Mouse (Mus musculus) kidney, postnatal 4 days (tissue): ENCODE data around the gene Olfr816.
"Not testable (repeated sequence)": the region's sequence is repeated elsewhere in the genome, so short reads cannot be mapped to it uniquely, and the experiment has no call there.

ENCODE experiments used
- DNase-seq, 2 experiments: peaks; one replicate each; pipeline ENCODE4 v3.0.0; 2021; ENCODE audit warnings: mixed read lengths in 2 of 2

Gene Olfr816

DNA sequence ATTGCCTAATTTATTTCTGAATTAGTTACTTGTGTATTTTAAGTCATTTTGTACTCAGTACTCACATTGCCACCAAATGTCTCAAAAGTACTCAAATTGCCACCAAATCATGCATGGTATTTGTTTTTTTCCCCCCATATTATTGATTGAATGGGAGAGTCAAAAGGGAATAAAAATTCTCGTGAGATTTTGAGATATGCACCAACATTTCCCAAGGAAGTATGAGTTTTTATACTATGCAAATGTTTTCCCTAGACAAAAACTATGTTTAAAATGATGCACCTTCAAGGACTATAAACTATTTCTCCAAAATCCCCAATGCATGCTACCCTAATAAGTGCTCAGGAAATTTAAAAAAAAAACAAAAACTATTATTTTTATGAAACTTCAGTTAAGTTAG, at the start of gene Olfr816:
Olfr816 (minus strand) TSS at position 101 of the 400 bp plus-strand sequence.
- no peak for DNase-seq

DNA sequence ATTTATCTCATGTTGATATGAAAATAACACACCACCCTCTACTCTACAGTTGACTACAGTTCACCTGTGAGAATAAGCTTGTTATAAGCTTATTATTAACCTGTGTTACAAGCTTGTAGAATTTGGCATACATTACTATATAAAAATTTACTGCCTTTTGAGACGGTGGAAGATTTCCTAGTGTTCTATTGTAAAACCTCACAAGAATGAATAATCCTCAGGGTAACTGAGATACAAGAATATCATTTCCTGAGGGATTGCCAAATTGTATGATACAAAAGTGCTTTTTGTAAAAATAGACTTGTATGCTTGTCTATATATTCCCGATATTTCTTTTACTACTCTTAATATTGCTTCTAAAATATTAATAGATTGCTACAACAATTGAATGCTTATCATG, 33.6 kb upstream of the Olfr816 start, which contains the start of gene Olfr818:
Olfr818 (minus strand) TSS at position 101 of the 400 bp plus-strand sequence.
- DNase-seq = no peak

DNA sequence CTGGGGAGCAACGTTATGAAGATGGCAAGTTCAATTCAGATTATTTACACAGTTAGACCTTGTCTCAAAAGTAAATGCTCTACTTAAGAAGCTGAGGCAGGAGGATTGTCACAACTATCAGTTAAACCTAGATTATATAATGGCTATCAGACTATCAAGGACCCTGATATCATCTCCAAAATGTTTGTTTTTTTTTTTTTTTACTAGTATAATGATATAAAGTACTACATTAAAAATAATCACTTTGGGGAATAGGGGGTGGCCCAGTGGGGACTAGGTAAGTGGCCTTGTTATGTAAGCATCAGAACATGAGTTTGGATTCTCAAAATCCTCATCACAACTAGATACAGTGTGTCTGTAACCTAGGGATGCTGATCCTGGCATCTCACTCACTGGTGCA, 9.6 kb downstream of the Olfr816 start, which contains the start of gene Olfr815:
Olfr815 (minus strand) TSS at position 101 of the 400 bp plus-strand sequence.
- not testable (repeated sequence) for DNase-seq

DNA sequence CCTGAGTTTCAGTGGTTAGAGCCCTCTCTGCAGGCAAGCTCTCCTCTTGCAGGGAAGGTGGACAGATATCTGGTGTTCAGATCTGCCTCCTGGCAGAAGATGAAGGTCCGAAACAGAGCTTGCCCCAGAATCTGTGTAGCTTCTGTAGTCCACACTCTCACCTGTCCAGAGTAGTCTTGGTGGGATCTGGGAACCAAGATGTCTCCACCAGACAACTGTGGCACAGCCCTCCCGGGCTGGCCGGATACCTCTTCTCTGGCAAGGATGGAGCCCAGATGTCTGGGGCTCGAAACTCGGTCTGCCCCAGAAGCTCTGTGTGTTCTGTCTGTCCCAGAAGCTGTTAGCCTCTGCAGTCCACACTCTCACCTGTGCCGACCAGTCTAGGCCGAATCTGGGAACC, 29.5 kb downstream of the Olfr816 start:
- DNase-seq = no peak

DNA sequence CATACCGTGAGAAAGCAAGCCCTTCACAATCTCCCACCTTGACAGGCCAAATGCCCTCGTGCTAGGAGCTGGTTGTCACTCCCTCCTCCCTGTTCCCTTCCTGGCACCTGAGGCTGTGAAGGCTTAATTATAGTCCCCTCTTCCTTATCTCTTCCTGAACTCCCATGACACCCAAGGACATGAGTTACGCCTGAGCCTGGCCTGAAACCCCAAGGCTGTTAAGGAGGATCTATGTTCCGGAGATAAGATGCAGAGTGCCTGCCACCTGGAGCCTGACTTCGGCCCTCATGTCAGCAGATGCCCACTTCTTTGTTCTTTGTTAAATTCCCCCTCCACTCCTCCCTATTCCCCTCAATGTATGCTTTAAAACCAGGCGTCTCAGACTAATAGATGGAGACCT, 29.9 kb downstream of the Olfr816 start:
- not testable (repeated sequence) for DNase-seq

DNA sequence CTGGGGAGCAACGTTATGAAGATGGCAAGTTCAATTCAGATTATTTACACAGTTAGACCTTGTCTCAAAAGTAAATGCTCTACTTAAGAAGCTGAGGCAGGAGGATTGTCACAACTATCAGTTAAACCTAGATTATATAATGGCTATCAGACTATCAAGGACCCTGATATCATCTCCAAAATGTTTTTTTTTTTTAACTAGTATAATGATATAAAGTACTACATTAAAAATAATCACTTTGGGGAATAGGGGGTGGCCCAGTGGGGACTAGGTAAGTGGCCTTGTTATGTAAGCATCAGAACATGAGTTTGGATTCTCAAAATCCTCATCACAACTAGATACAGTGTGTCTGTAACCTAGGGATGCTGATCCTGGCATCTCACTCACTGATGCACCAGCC, 35.6 kb downstream of the Olfr816 start, which contains the start of gene Olfr814:
Olfr814 (minus strand) TSS at position 101 of the 400 bp plus-strand sequence.
- DNase-seq = not testable (repeated sequence)
